Mouse (Mus musculus) CH12.LX (cell line): Measurements from ENCODE around the gene Tmem138. TPM values are rescaled to one million over a fixed set of nuclear protein-coding genes. Genes with fewer than 3 reads are reported as not detected.

ENCODE experiments used
- DNase-seq: peaks from one replicate; pipeline ENCODE4 v3.0.0-alpha.2; 2013; ENCODE audit errors: extremely low read depth
- H3K27ac ChIP-seq: 2 replicates; pipeline ENCODE4 v1.5.1; 2012; ENCODE audit warnings: low read depth, mild to moderate bottlenecking, control low read depth, moderate library complexity; ENCODE audit not compliant: insufficient read depth
- H3K27me3 ChIP-seq: replicated peaks from 2 replicates; pipeline ENCODE3; 2012; ENCODE audit warnings: inconsistent platforms
- H3K36me3 ChIP-seq, 2 experiments: replicated peaks in 1 of 2; 2 replicates each; pipeline versions ENCODE3 to v1.6.1; 2012; ENCODE audit warnings: inconsistent platforms in 1 of 2, low read length in 1 of 2, mild to moderate bottlenecking in 1 of 2, mixed read lengths in 1 of 2, moderate library complexity in 1 of 2; ENCODE audit not compliant: control insufficient read depth in 1 of 2, insufficient read depth in 1 of 2
- H3K4me1 ChIP-seq, 2 experiments: 2 replicates each; pipeline ENCODE4 v1.6.1; 2012; ENCODE audit warnings: inconsistent platforms in 1 of 2, moderate library complexity in 1 of 2; ENCODE audit not compliant: insufficient read depth in 2 of 2, control insufficient read depth in 1 of 2
- H3K4me2 ChIP-seq: 2 replicates; pipeline ENCODE4 v1.6.1; 2012; ENCODE audit warnings: low read depth, mild to moderate bottlenecking, control low read depth; ENCODE audit not compliant: poor library complexity, insufficient read depth, severe bottlenecking
- H3K4me3 ChIP-seq, 3 experiments: fragments of 150-350 bp in 1 of 3; sonication (generic) in 1 of 3; replicated peaks in 1 of 3; 2 replicates each; pipeline versions ENCODE3 to v1.5.1; 2011 to 2012; ENCODE audit warnings: low read depth in 2 of 3, low read length in 2 of 3, mild to moderate bottlenecking in 2 of 3, moderate library complexity in 2 of 3, control low read depth in 1 of 3, improper control_type of control experiment in 1 of 3, inconsistent platforms in 1 of 3, mixed read lengths in 1 of 3; ENCODE audit not compliant: poor library complexity in 1 of 3
- H3K79me2 ChIP-seq: replicated peaks from 2 replicates; pipeline ENCODE4 v1.6.1; 2012; ENCODE audit warnings: mild to moderate bottlenecking, moderate library complexity; ENCODE audit not compliant: control insufficient read depth, poor library complexity, insufficient read depth, severe bottlenecking; ENCODE audit errors: extremely low read depth
- H3K9ac ChIP-seq: 2 replicates; pipeline ENCODE4 v1.6.1; 2012; ENCODE audit warnings: low read depth, mild to moderate bottlenecking, control low read depth, moderate library complexity; ENCODE audit not compliant: insufficient read depth
- H3K9me3 ChIP-seq: replicated peaks from 2 replicates; pipeline ENCODE3; 2012; ENCODE audit warnings: low read length, inconsistent platforms, mixed read lengths
- BHLHE40 ChIP-seq: IDR thresholded peaks from 2 replicates; pipeline ENCODE4 v1.6.1; 2011; ENCODE audit warnings: mild to moderate bottlenecking, low read depth, low read length, improper control_type of control experiment
- CHD2 ChIP-seq: IDR thresholded peaks from 2 replicates; pipeline ENCODE4 v1.6.1; 2011; ENCODE audit warnings: low read length, improper control_type of control experiment
- ELF1 ChIP-seq: IDR thresholded peaks from 2 replicates; pipeline ENCODE4 v1.6.1; 2014; ENCODE audit warnings: low read depth, mild to moderate bottlenecking, inconsistent platforms, low read length, improper control_type of control experiment
- EP300 ChIP-seq: IDR thresholded peaks from 2 replicates; pipeline ENCODE4 v1.6.1; 2011; ENCODE audit warnings: low read length, improper control_type of control experiment
- ETS1 ChIP-seq: conservative IDR thresholded peaks from 2 replicates; pipeline ENCODE4 v1.6.1; 2012; ENCODE audit warnings: low read depth, mild to moderate bottlenecking, inconsistent platforms, low read length, improper control_type of control experiment, moderate library complexity
- GABPA ChIP-seq: IDR thresholded peaks from 2 replicates; pipeline ENCODE4 v1.6.1; 2012; ENCODE audit warnings: low read depth, low read length, improper control_type of control experiment, inconsistent platforms; ENCODE audit not compliant: insufficient replicate concordance
- HCFC1 ChIP-seq: IDR thresholded peaks from 2 replicates; pipeline ENCODE4 v1.6.1; 2012; ENCODE audit warnings: low read depth, mild to moderate bottlenecking, inconsistent platforms, low read length, improper control_type of control experiment
- IRF4 ChIP-seq: IDR thresholded peaks from 2 replicates; pipeline ENCODE4 v1.6.1; 2014; ENCODE audit warnings: low read depth, mild to moderate bottlenecking, inconsistent platforms, low read length, improper control_type of control experiment
- JUN ChIP-seq: IDR thresholded peaks from 2 replicates; pipeline ENCODE4 v1.6.1; 2011; ENCODE audit warnings: low read depth, mild to moderate bottlenecking, low read length, improper control_type of control experiment, moderate library complexity; ENCODE audit not compliant: insufficient read depth
- JUND ChIP-seq: conservative IDR thresholded peaks from 2 replicates; pipeline ENCODE4 v1.6.1; 2011; ENCODE audit warnings: low read depth, low read length, improper control_type of control experiment
- KAT2A ChIP-seq: IDR thresholded peaks from 2 replicates; pipeline ENCODE4 v1.6.1; 2012; ENCODE audit warnings: low read length, improper control_type of control experiment, inconsistent platforms; ENCODE audit not compliant: insufficient replicate concordance
- MAFK ChIP-seq: IDR thresholded peaks from 2 replicates; pipeline ENCODE4 v1.6.1; 2011; ENCODE audit warnings: low read length, improper control_type of control experiment; ENCODE audit not compliant: insufficient replicate concordance
- MEF2A ChIP-seq: IDR thresholded peaks from 2 replicates; pipeline ENCODE4 v1.6.1; 2014; ENCODE audit warnings: low read depth, mild to moderate bottlenecking, inconsistent platforms, low read length, improper control_type of control experiment, borderline replicate concordance
- MYC ChIP-seq: IDR thresholded peaks from 2 replicates; pipeline ENCODE4 v1.6.1; 2011; ENCODE audit warnings: low read depth, mild to moderate bottlenecking, improper control_type of control experiment, low read length
- NELFE ChIP-seq: IDR thresholded peaks from 2 replicates; pipeline ENCODE4 v1.6.1; 2011; ENCODE audit warnings: low read depth, low read length, improper control_type of control experiment
- NRF1 ChIP-seq: IDR thresholded peaks from 2 replicates; pipeline ENCODE4 v1.6.1; 2014; ENCODE audit warnings: low read depth, mild to moderate bottlenecking, inconsistent platforms, low read length, improper control_type of control experiment, moderate library complexity
- PAX5 ChIP-seq: IDR thresholded peaks from 2 replicates; pipeline ENCODE4 v1.6.1; 2012; ENCODE audit warnings: low read length, inconsistent platforms, mixed read lengths
- POLR2A ChIP-seq: IDR thresholded peaks from 2 replicates; pipeline ENCODE4 v1.6.1; 2011; ENCODE audit warnings: low read depth, mild to moderate bottlenecking, improper control_type of control experiment, low read length
- POLR2AphosphoS2 ChIP-seq: IDR thresholded peaks from 2 replicates; pipeline ENCODE4 v1.6.1; 2011; ENCODE audit warnings: low read depth, low read length, improper control_type of control experiment
- RAD21 ChIP-seq: IDR thresholded peaks from 2 replicates; pipeline ENCODE4 v1.6.1; 2011; ENCODE audit warnings: low read depth, mild to moderate bottlenecking, low read length, improper control_type of control experiment, moderate library complexity
- RCOR1 ChIP-seq: conservative IDR thresholded peaks from 2 replicates; pipeline ENCODE4 v1.6.1; 2012; ENCODE audit warnings: low read depth, mild to moderate bottlenecking, inconsistent platforms, low read length, improper control_type of control experiment
- SIN3A ChIP-seq: IDR thresholded peaks from 2 replicates; pipeline ENCODE4 v1.6.1; 2012; ENCODE audit warnings: low read length, improper control_type of control experiment, inconsistent platforms
- TBP ChIP-seq: conservative IDR thresholded peaks from 2 replicates; pipeline ENCODE4 v1.6.1; 2011; ENCODE audit warnings: low read depth, low read length, improper control_type of control experiment
- TCF12 ChIP-seq: IDR thresholded peaks from 2 replicates; pipeline ENCODE4 v1.6.1; 2014; ENCODE audit warnings: low read depth, mild to moderate bottlenecking, inconsistent platforms, low read length, improper control_type of control experiment
- UBTF ChIP-seq: IDR thresholded peaks from 2 replicates; pipeline ENCODE4 v1.6.1; 2012; ENCODE audit warnings: low read depth, mild to moderate bottlenecking, inconsistent platforms, low read length, improper control_type of control experiment, moderate library complexity
- USF1 ChIP-seq: IDR thresholded peaks from 2 replicates; pipeline ENCODE4 v1.6.1; 2014; ENCODE audit warnings: low read depth, mild to moderate bottlenecking, inconsistent platforms, low read length, improper control_type of control experiment
- ZKSCAN1 ChIP-seq: IDR thresholded peaks from 2 replicates; pipeline ENCODE4 v1.6.1; 2012; ENCODE audit warnings: low read depth, inconsistent platforms, low read length, improper control_type of control experiment, borderline replicate concordance
- ZMIZ1 ChIP-seq: IDR thresholded peaks from 2 replicates; pipeline ENCODE4 v1.6.1; 2012; ENCODE audit warnings: low read depth, mild to moderate bottlenecking, inconsistent platforms, low read length, improper control_type of control experiment
- dilution Hi-C: fragments of 300-500 bp; cut with MboI; formaldehyde crosslinking; loops from 2 replicates; pipeline ENCODE4 v1.14.3; 2020; ENCODE audit warnings: low sequenced_read_pairs; ENCODE audit not compliant: extremely low pct_unique_long_range_greater_than_20kb, extremely low pct_ligation_motif_present
- in situ Hi-C: fragments of 300-500 bp; cut with MboI; formaldehyde crosslinking; loops from 3 replicates; pipeline ENCODE4 v1.14.3; 2019; ENCODE audit warnings: low sequenced_read_pairs, low pct_ligation_motif_present, low pct_unique_long_range_greater_than_20kb, mixed read lengths
- polyA plus RNA-seq: library from polyadenylated mRNA; unstranded; fragments of >175 nt; gene quantifications from 2 replicates; pipeline ENCODE4 v1.2.1, GENCODE M21; 2012; ENCODE audit warnings: low read depth; ENCODE audit not compliant: insufficient read length
- total RNA-seq, 2 experiments: library from RNA; depleted of rRNA; stranded (reverse); fragments of 300-350 nt in 1 of 2; fragments of >200 nt in 1 of 2; gene quantifications; 2 replicates each; pipeline ENCODE4 v1.2.3; 2012 to 2014

The Tmem138 gene
- total and polyA plus RNA-seq, 3 experiments, result 14.0 to 30.9 (median 14.7) TPM

GRCm38 (mm10) chr19:10581984-10582383 is 4.8 kb upstream of the Tmem138 start (continued):
- TF ChIP-seq ETS1 (peak; percentile 64), EP300 (peak; percentile 81), GABPA (no peak), BHLHE40 (peak; percentile 24; the same call in 1 of the 2 replicates), NELFE (no peak; the same call in 1 of the 2 replicates), IRF4 (peak; percentile 62), JUND (no peak)

GRCm38 (mm10) chr19:10580761-10581160 is 3.6 kb upstream of the Tmem138 start:
- peaks cover 2 to 34% of the 10 kb centered on the region in 2 experiments for H3K36me3 ChIP-seq
- H3K9ac ChIP-seq, result no peak overlapping the region
- dilution Hi-C loops, result no loop called here
- H3K9me3 ChIP-seq, result no peaks in the 10 kb centered on the region
- peak; percentile 84 for DNase-seq
- H3K79me2 ChIP-seq, result peaks cover 47% of the 10 kb centered on the region
- peak; percentile 40 for TF ChIP-seq POLR2A
- no peak for TF ChIP-seq NRF1
- TF ChIP-seq ZMIZ1, result no peak
- no peak for TF ChIP-seq ZKSCAN1
- peak; percentile 67; the same call in 1 of the 2 replicates for TF ChIP-seq MYC
- no peak for TF ChIP-seq KAT2A
- peak; percentile 67 for TF ChIP-seq TBP
- peak; percentile 98 for TF ChIP-seq MEF2A
- TF ChIP-seq BHLHE40, result peak; percentile 65
- TF ChIP-seq RCOR1, result peak; percentile 51; the same call in 1 of the 2 replicates
- peak; percentile 54 for TF ChIP-seq CHD2
- peak; percentile 52 for TF ChIP-seq JUN
- no peak for TF ChIP-seq USF1
- TF ChIP-seq ELF1, result 0 out of 2 replicates have a peak, but pooled peaks have one; percentile 10
- TF ChIP-seq UBTF, result no peak
- peak; percentile 96 for TF ChIP-seq EP300
- TF ChIP-seq RAD21, result no peak
- no peak for TF ChIP-seq GABPA
- peak; percentile 69 for TF ChIP-seq SIN3A
- TF ChIP-seq POLR2AphosphoS2, result no peak
- TF ChIP-seq ETS1, result peak; percentile 83
- TF ChIP-seq PAX5, result no peak
- peak; percentile 77 for TF ChIP-seq MAFK
- peak; percentile 94 for TF ChIP-seq TCF12
- no peak for TF ChIP-seq NELFE
- TF ChIP-seq HCFC1, result no peak
- peak; percentile 89 for TF ChIP-seq IRF4
- H3K27ac ChIP-seq, result no peak overlapping the region
- peak overlapping the region in 1 of 3 experiments; percentile 82 for H3K4me3 ChIP-seq
- H3K27me3 ChIP-seq, result no peaks in the 10 kb centered on the region
- in situ Hi-C loops, result no loop called here
- H3K4me2 ChIP-seq, result peak overlapping the region; percentile 88
- peaks cover 9 to 23% of the 10 kb centered on the region in 2 experiments; a peak in 3 of 4 replicates for H3K4me1 ChIP-seq
